Mouse (Mus musculus): ENCODE data around the gene Arhgef28.

DNA sequence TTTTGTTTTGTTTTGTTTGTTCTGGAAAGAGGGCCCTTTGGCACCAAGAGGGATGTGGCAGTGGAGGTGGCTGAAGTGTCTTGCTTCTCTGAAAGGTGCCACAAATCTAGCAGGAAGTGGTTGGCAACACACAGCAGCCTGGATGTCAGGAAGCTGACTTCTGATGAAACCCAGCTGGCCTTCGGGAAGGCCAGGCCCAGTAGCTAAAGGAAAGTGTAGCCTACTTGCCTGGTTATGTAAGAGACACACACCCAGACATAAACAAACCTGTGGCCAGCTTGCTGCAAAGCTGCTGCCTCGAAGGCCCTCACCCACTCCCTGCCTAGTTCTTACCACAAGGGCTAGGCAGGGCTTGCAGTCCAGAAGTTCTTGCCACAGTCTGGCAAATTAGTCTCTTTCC, 204.1 kb downstream of the Arhgef28 start:
- no peak for TF ChIP-seq CTCF (IDR thresholded peaks at IDR 0.05; ENCODE audit: insufficient read depth, low read depth, low read length)
- TF ChIP-seq POLR2A (IDR thresholded peaks at IDR 0.05; ENCODE audit: insufficient read depth, low read depth, low read length), result no peak
